Mouse (Mus musculus): ENCODE measurements at regions not wholly inside any gene's neighbourhood (a gene's known extent, or its start where the extent isn't known, plus 50 kb on each side); places are given as distances from the start of the nearest gene placed in this dataset.

- DNase-seq, result no peak
Measured at GRCm38 (mm10) chr15:97620261-97620660, 85.4 kb downstream of the Rpap3 start.

GRCm38 (mm10) chr15:97619764-97620163, 85.9 kb downstream of the Rpap3 start:
- DNase-seq, result no peak

GRCm38 (mm10) chr15:97612325-97612724, 93.3 kb downstream of the Rpap3 start:
- no peak for DNase-seq

GRCm38 (mm10) chr15:97610767-97611166, 94.9 kb downstream of the Rpap3 start:
- DNase-seq, result no peak

- DNase-seq, result no peak
Measured at GRCm38 (mm10) chr15:97609496-97609895, 96.1 kb downstream of the Rpap3 start.

GRCm38 (mm10) chr15:97608651-97609050, 97.0 kb downstream of the Rpap3 start:
- DNase-seq, result no peak

GRCm38 (mm10) chr15:97607617-97608206, 97.9 kb downstream of the Rpap3 start:
- no peak for DNase-seq

- peak; percentile 39 for DNase-seq
Measured at GRCm38 (mm10) chr15:97606630-97607381, 98.8 kb downstream of the Rpap3 start.

GRCm38 (mm10) chr15:97606232-97606629, 99.4 kb downstream of the Rpap3 start:
- no peak for DNase-seq

- no peak for DNase-seq
Measured at GRCm38 (mm10) chr15:97605791-97606190, 99.8 kb downstream of the Rpap3 start.

GRCm38 (mm10) chr15:97603492-97603891, 102.1 kb downstream of the Rpap3 start:
- DNase-seq, result no peak

GRCm38 (mm10) chr15:97598270-97598669, 107.4 kb downstream of the Rpap3 start:
- DNase-seq, result no peak

- DNase-seq, result no peak
Measured at GRCm38 (mm10) chr15:97596514-97597081, 109.0 kb downstream of the Rpap3 start.

- no peak for DNase-seq
Measured at GRCm38 (mm10) chr15:97595284-97595796, 110.3 kb downstream of the Rpap3 start.

- no peak for DNase-seq
Measured at GRCm38 (mm10) chr15:97593781-97594600, 111.6 kb downstream of the Rpap3 start.

GRCm38 (mm10) chr15:97592786-97593185, 112.8 kb downstream of the Rpap3 start:
- DNase-seq, result no peak

GRCm38 (mm10) chr15:97591406-97591805, 114.2 kb downstream of the Rpap3 start:
- DNase-seq, result no peak

- peak; percentile 14 for DNase-seq
Measured at GRCm38 (mm10) chr15:97590732-97591292, 114.8 kb downstream of the Rpap3 start.

GRCm38 (mm10) chr15:97587571-97588205, 117.9 kb downstream of the Rpap3 start:
- DNase-seq, result no peak

GRCm38 (mm10) chr15:97581724-97582154, 123.9 kb downstream of the Rpap3 start:
- DNase-seq, result peak; percentile 85

GRCm38 (mm10) chr15:97580726-97581125, 124.9 kb downstream of the Rpap3 start:
- DNase-seq, result no peak

- no peak for DNase-seq
Measured at GRCm38 (mm10) chr15:97578046-97578445, 127.6 kb downstream of the Rpap3 start.
